Mouse (Mus musculus) cortical plate, adult 2 months (tissue): ENCODE measurements around the gene Ywhae.

Source experiments
- CTCF ChIP-seq: fragments of 200-500 bp; IDR thresholded peaks from 2 replicates; pipeline ENCODE4 v1.5.1; 2011; ENCODE audit warnings: mild to moderate bottlenecking, control low read depth, low read length; ENCODE audit not compliant: insufficient read depth; ENCODE audit errors: extremely low read depth
- POLR2A ChIP-seq: fragments of 200-500 bp; IDR thresholded peaks from 2 replicates; pipeline ENCODE4 v1.6.1; 2011; ENCODE audit warnings: mild to moderate bottlenecking, low read length, control low read depth; ENCODE audit not compliant: insufficient read depth; ENCODE audit errors: extremely low read depth

DNA sequence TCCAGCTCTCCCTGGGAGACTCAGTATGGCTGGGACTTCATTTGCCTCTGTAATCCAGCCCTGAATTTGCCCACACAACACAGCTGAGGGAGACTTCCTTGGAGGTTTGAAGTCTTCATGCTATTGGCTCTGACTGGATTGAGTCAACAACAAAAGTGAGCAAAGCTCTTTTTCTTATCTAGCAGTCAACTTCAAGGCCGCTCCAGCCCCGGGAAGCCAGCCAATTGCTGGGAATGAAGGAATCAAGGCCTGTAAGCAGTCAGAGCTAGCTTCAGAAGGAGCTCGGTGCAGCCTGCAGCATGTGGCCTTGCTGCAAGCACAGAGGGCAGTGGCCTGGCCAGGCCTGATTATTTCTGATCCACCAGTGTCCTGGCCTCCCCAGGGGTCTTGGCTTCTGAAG, 79.2 kb downstream of the Ywhae start:
- TF ChIP-seq CTCF (no peak), POLR2A (no peak)
